Mouse (Mus musculus) limb, embryonic 13.5 days (tissue): ENCODE data around the gene Immt. TPM values are rescaled to one million over a fixed set of nuclear protein-coding genes. Genes with fewer than 3 reads are reported as not detected.
"Not testable (repeated sequence)": the region's sequence is repeated elsewhere in the genome, so short reads cannot be mapped to it uniquely, and the experiment has no call there.

Experiments used
- ATAC-seq: fragments of 200-750 bp; cut with Nextera tagmentation; 2 replicates; pipeline ENCODE4 v1.8.0; 2017; ENCODE audit warnings: low read depth, moderate number of reproducible peaks, moderate TSS enrichment; ENCODE audit not compliant: low FRiP score
- H3K27ac ChIP-seq: fragments of 300-500 bp; sonication (generic); 2 replicates; pipeline ENCODE4 v1.5.1; 2015; ENCODE audit warnings: inconsistent platforms, mild to moderate bottlenecking, moderate library complexity
- H3K27me3 ChIP-seq: fragments of 300-500 bp; sonication (generic); 2 replicates; pipeline ENCODE4 v1.6.1; 2015; ENCODE audit warnings: mild to moderate bottlenecking, inconsistent platforms
- H3K36me3 ChIP-seq: fragments of 300-500 bp; sonication (generic); 2 replicates; pipeline ENCODE4 v1.6.1; 2015; ENCODE audit warnings: inconsistent platforms, mild to moderate bottlenecking, moderate library complexity
- H3K4me1 ChIP-seq: fragments of 300-500 bp; sonication (generic); 2 replicates; pipeline ENCODE4 v1.6.1; 2015; ENCODE audit warnings: inconsistent platforms
- H3K4me2 ChIP-seq: fragments of 300-500 bp; sonication (generic); replicated peaks from 2 replicates; pipeline ENCODE4 v1.6.1; 2015; ENCODE audit warnings: inconsistent platforms, mild to moderate bottlenecking, moderate library complexity
- H3K4me3 ChIP-seq: fragments of 300-500 bp; sonication (generic); 2 replicates; pipeline ENCODE4 v1.5.1; 2015; ENCODE audit warnings: moderate library complexity, mild to moderate bottlenecking, inconsistent platforms
- H3K9ac ChIP-seq: fragments of 300-500 bp; sonication (generic); 2 replicates; pipeline ENCODE4 v1.6.1; 2015; ENCODE audit warnings: mild to moderate bottlenecking, inconsistent platforms
- H3K9me3 ChIP-seq: fragments of 300-500 bp; sonication (generic); 2 replicates; pipeline ENCODE4 v1.6.1; 2016; ENCODE audit warnings: inconsistent platforms
- WGBS: fragments of 180-500 bp; shearing (Covaris S2); methylation state at CpG from one replicate; pipeline ENCODE4 v1.1.7; 2015; 5-methylcytosine and 5-hydroxymethylcytosine counted together
- polyA plus RNA-seq: library from polyadenylated mRNA; unstranded; fragments of >200 nt; fragmentation: Nextera tagmentation; extraction: Ambion mirVana; gene quantifications from 2 replicates; pipeline ENCODE4 v1.2.1, GENCODE M21; 2015

Immt gene
- polyA plus RNA-seq, 1 experiment from 2014 or later = 174 TPM

DNA sequence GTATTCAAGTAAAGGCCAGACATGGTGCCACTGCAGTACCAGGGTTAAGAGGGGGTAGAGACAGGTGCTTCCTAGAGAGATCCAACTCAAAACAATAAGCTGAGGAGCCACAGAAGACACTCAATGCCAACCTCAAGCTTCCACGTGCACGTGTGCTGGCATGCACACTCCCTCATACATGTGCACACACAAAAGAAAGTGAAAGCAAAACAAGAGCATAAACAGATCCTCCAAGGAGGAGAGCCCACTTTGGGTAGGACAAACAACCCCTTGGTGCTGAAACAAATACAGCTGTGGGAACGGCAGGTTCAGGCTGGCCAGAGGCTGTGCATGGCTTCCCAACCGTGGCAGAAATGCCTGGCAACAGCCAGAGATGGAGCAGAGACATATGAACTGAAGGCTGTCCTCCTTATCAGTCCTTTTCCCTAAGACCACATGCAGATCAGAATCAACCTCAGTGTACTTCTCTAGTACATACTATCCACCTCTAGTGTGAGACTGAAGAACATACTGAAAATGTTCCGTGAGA is 11.3 kb upstream of the Immt start:
- Histone ChIP-seq H3K9me3 (no peaks in the 10 kb centered on the region), H3K9ac (no peak overlapping the region), H3K27ac (no peak overlapping the region), H3K4me3 (no peak overlapping the region), H3K4me1 (peaks cover 12% of the 10 kb centered on the region), H3K36me3 (peaks cover 38% of the 10 kb centered on the region), H3K4me2 (no peak overlapping the region), H3K27me3 (no peaks in the 10 kb centered on the region)
- no peak for ATAC-seq
- 90% methylated on average over 5 of the region's 5 CpGs for WGBS

GRCm38 (mm10) chr6:71823085-71823484 is 8.0 kb upstream of the Immt start:
- H3K36me3 ChIP-seq = peaks cover 7% of the 10 kb centered on the region
- H3K9ac ChIP-seq = peak overlapping the region; percentile 74
- peak; percentile 39 for ATAC-seq
- H3K4me2 ChIP-seq = peak overlapping the region; percentile 77
- no peaks in the 10 kb centered on the region for H3K27me3 ChIP-seq
- H3K4me3 ChIP-seq = peak overlapping the region; percentile 72
- no peaks in the 10 kb centered on the region for H3K9me3 ChIP-seq
- peaks cover 12% of the 10 kb centered on the region for H3K4me1 ChIP-seq
- WGBS = 2% methylated on average over 7 of the region's 7 CpGs
- 0 out of 2 replicates have a peak overlapping the region, but pooled peaks have one; percentile 6 for H3K27ac ChIP-seq

DNA sequence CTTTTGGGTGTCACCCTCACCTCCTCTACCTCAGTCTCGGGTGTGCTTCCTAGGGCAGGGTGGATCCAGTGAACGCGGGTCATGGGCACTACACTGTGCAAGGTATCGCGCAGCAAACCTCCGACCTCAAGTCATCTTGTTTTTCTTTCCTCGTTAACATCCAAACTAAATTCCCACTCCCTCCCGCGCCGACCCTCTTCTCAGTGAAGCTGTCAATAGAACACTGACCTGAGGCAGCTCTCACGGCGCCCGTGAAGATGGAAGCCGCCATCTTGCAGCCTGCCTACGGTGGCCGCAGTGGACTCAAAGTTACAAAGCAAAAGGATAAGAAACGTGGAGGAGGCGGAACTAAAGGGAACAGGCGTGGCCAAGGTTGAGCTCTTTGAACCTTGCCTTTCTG is 7.6 kb upstream of the Immt start:
- no peaks in the 10 kb centered on the region for H3K27me3 ChIP-seq
- no peaks in the 10 kb centered on the region for H3K9me3 ChIP-seq
- ATAC-seq = peak; percentile 91
- peak overlapping the region; percentile 72 for H3K4me3 ChIP-seq
- peaks cover 3% of the 10 kb centered on the region for H3K36me3 ChIP-seq
- H3K4me1 ChIP-seq = peaks cover 12% of the 10 kb centered on the region
- 0 out of 2 replicates have a peak overlapping the region, but pooled peaks have one; percentile 6 for H3K27ac ChIP-seq
- peak overlapping the region; percentile 77 for H3K4me2 ChIP-seq
- peak overlapping the region; percentile 74 for H3K9ac ChIP-seq
- WGBS = under 1% methylated on average over 19 of the region's 19 CpGs

GRCm38 (mm10) chr6:71823961-71824360 is 7.2 kb upstream of the Immt start:
- peak overlapping the region; percentile 72 for H3K4me3 ChIP-seq
- no peaks in the 10 kb centered on the region for H3K9me3 ChIP-seq
- ATAC-seq = peak; percentile 30; the same call in 1 of the 2 replicates
- H3K27me3 ChIP-seq = no peaks in the 10 kb centered on the region
- H3K4me2 ChIP-seq = peak overlapping the region; percentile 77
- H3K9ac ChIP-seq = no peak overlapping the region
- 30% methylated on average over 3 of the region's 3 CpGs for WGBS
- no peak overlapping the region for H3K27ac ChIP-seq
- H3K36me3 ChIP-seq = no peaks in the 10 kb centered on the region
- peaks cover 12% of the 10 kb centered on the region for H3K4me1 ChIP-seq

DNA sequence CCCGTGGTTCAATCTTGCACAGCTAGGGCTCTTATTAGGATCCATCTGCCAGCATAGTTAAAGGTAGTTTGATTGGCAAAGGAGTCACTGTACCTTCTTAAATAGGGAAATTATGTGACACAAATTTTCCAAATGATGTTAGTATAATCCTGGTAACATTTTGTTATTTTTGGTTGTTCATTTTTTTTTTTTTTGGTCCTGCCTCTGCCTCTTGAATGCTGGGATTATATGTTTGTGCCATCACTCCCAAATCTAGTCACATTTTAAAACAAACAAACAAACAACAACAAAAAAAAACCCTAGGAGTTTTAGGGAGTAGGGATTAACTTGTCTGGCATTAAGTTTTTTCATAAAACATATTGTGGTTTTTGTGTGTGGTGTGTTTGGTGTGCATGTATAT is 4.3 kb upstream of the Immt start, which contains the start of gene Mrpl35:
Mrpl35 (minus strand) TSS at position 101 of the 400 bp plus-strand sequence.
- H3K27ac ChIP-seq = no peak within 1 kb of the TSS
- no peak within 1 kb of the TSS for H3K4me3 ChIP-seq
- peaks cover 14% of the 10 kb centered on the region for H3K4me1 ChIP-seq
- no peak for ATAC-seq
- H3K9me3 ChIP-seq = no peaks in the 10 kb centered on the region
- H3K36me3 ChIP-seq = no peaks in the 10 kb centered on the region
- WGBS = 45% methylated on average over 1 of the region's 1 CpGs
- H3K4me2 ChIP-seq = no peak within 1 kb of the TSS
- H3K27me3 ChIP-seq = no peaks in the 10 kb centered on the region
- H3K9ac ChIP-seq = no peak within 1 kb of the TSS

- ATAC-seq = no peak
- no peak overlapping the region for H3K4me2 ChIP-seq
- no peak overlapping the region for H3K9ac ChIP-seq
- no peak overlapping the region for H3K4me3 ChIP-seq
- H3K4me1 ChIP-seq = peaks cover 17% of the 10 kb centered on the region
- no peaks in the 10 kb centered on the region for H3K9me3 ChIP-seq
- 88% methylated on average over 9 of the region's 9 CpGs for WGBS
- H3K27me3 ChIP-seq = no peaks in the 10 kb centered on the region
- no peak overlapping the region for H3K27ac ChIP-seq
- peaks cover 4% of the 10 kb centered on the region for H3K36me3 ChIP-seq
These were observed 1.4 kb upstream of the Immt start for GRCm38 (mm10) chr6:71829768-71830167.

GRCm38 (mm10) chr6:71831581-71831960 is 440 bp downstream of the Immt start:
- peak overlapping the region; percentile 84 for H3K27ac ChIP-seq
- peaks cover 17% of the 10 kb centered on the region for H3K4me1 ChIP-seq
- no peaks in the 10 kb centered on the region for H3K9me3 ChIP-seq
- 0% methylated on average over 21 of the region's 21 CpGs for WGBS
- peak overlapping the region; percentile 89 for H3K9ac ChIP-seq
- ATAC-seq = peak; percentile 98
- H3K4me2 ChIP-seq = peak overlapping the region; percentile 71
- no peaks in the 10 kb centered on the region for H3K27me3 ChIP-seq
- peaks cover 20% of the 10 kb centered on the region for H3K36me3 ChIP-seq
- peak overlapping the region; percentile 92 for H3K4me3 ChIP-seq

- Histone ChIP-seq H3K27ac (no peak overlapping the region), H3K9me3 (no peaks in the 10 kb centered on the region), H3K4me1 (peaks cover 14% of the 10 kb centered on the region), H3K36me3 (peaks cover 21% of the 10 kb centered on the region), H3K4me3 (no peak overlapping the region), H3K27me3 (no peaks in the 10 kb centered on the region), H3K9ac (no peak overlapping the region), H3K4me2 (no peak overlapping the region)
- 90% methylated on average over 2 of the region's 2 CpGs for WGBS
- no peak for ATAC-seq
These were observed 5.7 kb downstream of the Immt start for GRCm38 (mm10) chr6:71836811-71837210.

- ATAC-seq = no peak
These were observed 8.7 kb downstream of the Immt start for GRCm38 (mm10) chr6:71839815-71840214.

DNA sequence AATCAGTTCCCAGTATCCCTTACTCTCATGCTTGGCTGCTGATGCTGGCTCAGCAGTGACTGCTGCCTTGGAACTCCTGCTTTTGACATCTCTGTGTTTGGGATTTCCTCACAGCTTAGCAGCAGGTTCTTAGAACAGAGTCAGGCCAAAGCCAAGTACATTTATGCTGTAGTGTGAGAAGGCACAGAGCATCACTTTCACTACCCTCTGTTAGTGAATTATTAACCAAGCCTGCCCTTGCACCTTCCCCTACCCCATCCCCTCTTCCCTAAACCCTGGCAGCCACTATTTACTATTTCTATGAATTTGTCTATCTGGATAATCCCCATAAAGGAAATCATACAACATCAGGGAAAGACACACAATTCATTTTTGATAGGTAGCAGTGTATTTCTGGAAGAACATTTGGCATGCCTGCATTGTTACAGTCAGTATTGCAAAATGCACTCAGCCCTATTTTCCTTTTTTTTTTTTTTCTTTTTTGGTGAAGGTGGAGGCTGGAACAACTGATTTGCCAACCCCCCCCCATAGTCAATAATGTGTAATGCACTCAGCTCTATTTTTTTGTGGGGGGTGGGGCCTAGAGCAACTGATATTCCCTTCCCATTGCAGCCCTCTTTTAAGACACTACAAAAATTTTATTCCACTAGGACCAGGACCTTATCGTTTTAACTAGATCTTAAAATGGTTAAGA is 9.6 kb downstream of the Immt start:
- Histone ChIP-seq H3K36me3 (peaks cover 20% of the 10 kb centered on the region), H3K4me1 (no peaks in the 10 kb centered on the region), H3K27ac (no peak overlapping the region), H3K4me3 (no peak overlapping the region), H3K27me3 (no peaks in the 10 kb centered on the region), H3K4me2 (no peak overlapping the region), H3K9me3 (no peaks in the 10 kb centered on the region), H3K9ac (no peak overlapping the region)
- ATAC-seq = no peak
- 84% methylated on average over 1 of the region's 1 CpGs for WGBS

More at GRCm38 (mm10) chr6:71839815-71840214, 8.7 kb downstream of the Immt start:
- Histone ChIP-seq H3K4me1 (no peaks in the 10 kb centered on the region), H3K36me3 (peaks cover 21% of the 10 kb centered on the region), H3K9me3 (no peaks in the 10 kb centered on the region), H3K27me3 (no peaks in the 10 kb centered on the region), H3K4me3 (no peak overlapping the region), H3K27ac (no peak overlapping the region), H3K4me2 (no peak overlapping the region), H3K9ac (no peak overlapping the region)

- H3K36me3 ChIP-seq = peaks cover 46% of the 10 kb centered on the region
- not testable (repeated sequence) for H3K4me2 ChIP-seq, H3K4me1 ChIP-seq, H3K9me3 ChIP-seq, ATAC-seq, H3K27ac ChIP-seq, H3K27me3 ChIP-seq, H3K9ac ChIP-seq, H3K4me3 ChIP-seq
- 97% methylated on average over 6 of the region's 6 CpGs for WGBS
These were observed 15.8 kb downstream of the Immt start for GRCm38 (mm10) chr6:71846906-71847305.

GRCm38 (mm10) chr6:71867751-71868150 is 36.6 kb downstream of the Immt start:
- Histone ChIP-seq H3K4me1 (no peaks in the 10 kb centered on the region), H3K27ac (no peak overlapping the region), H3K27me3 (no peaks in the 10 kb centered on the region), H3K9ac (no peak overlapping the region), H3K36me3 (peaks cover 83% of the 10 kb centered on the region), H3K4me2 (no peak overlapping the region), H3K4me3 (no peak overlapping the region), H3K9me3 (no peaks in the 10 kb centered on the region)
- WGBS = 90% methylated on average over 2 of the region's 2 CpGs
- ATAC-seq = no peak
